Mouse (Mus musculus) olfactory bulb, adult 2 months (tissue): ENCODE data around the gene Adat3. TPM values are rescaled to one million over a fixed set of nuclear protein-coding genes. Genes with fewer than 3 reads are reported as not detected.
A peak's percentile ranks its signal among the peaks of the same experiment; 100 is the strongest.

Source experiments
- H3K27ac ChIP-seq: fragments of 200-500 bp; 2 replicates; pipeline ENCODE4 v1.5.1; 2012; ENCODE audit warnings: low read depth, low read length; ENCODE audit not compliant: insufficient read depth
- H3K4me1 ChIP-seq: fragments of 200-500 bp; 2 replicates; pipeline ENCODE4 v1.6.1; 2012; ENCODE audit warnings: low read length; ENCODE audit not compliant: control insufficient read depth, insufficient read depth
- H3K4me3 ChIP-seq: fragments of 200-500 bp; 2 replicates; pipeline ENCODE4 v1.5.1; 2012; ENCODE audit warnings: mild to moderate bottlenecking, low read depth, low read length, moderate library complexity; ENCODE audit not compliant: insufficient read depth
- CTCF ChIP-seq: fragments of 200-500 bp; IDR thresholded peaks from 2 replicates; pipeline ENCODE4 v1.5.1; 2012; ENCODE audit warnings: low read depth, mild to moderate bottlenecking, low read length, moderate library complexity; ENCODE audit not compliant: insufficient read depth
- POLR2A ChIP-seq: fragments of 200-500 bp; IDR thresholded peaks from 2 replicates; pipeline ENCODE4 v1.6.1; 2012; ENCODE audit warnings: mild to moderate bottlenecking, low read depth, low read length, moderate library complexity; ENCODE audit not compliant: insufficient read depth
- WGBS: fragments of 180-500 bp; shearing (Covaris S2); methylation state at CpG from one replicate; pipeline ENCODE4 v1.1.7; 2018; 5-methylcytosine and 5-hydroxymethylcytosine counted together
- polyA plus RNA-seq: library from polyadenylated mRNA; stranded (reverse); fragments of >200 nt; gene quantifications from 2 replicates; pipeline ENCODE4 v1.2.4, GENCODE M21; 2012; ENCODE audit warnings: low replicate concordance; ENCODE audit not compliant: missing spikeins, insufficient read depth, insufficient read length

Gene Adat3
- polyA plus RNA-seq, 1 experiment = not detected

- TF ChIP-seq CTCF = no peak
- peak overlapping the region; percentile 94 for H3K27ac ChIP-seq
- 52% methylated on average over 10 of the region's 10 CpGs for WGBS
- H3K4me1 ChIP-seq = peaks cover 78% of the 10 kb centered on the region
- H3K4me3 ChIP-seq = no peak overlapping the region
Measured at GRCm38 (mm10) chr10:80569664-80570066, 33.0 kb upstream of the Adat3 start.

GRCm38 (mm10) chr10:80570419-80570818, 32.3 kb upstream of the Adat3 start:
- no peak for TF ChIP-seq POLR2A
- TF ChIP-seq CTCF = no peak
- Histone ChIP-seq H3K27ac (peak overlapping the region; percentile 94), H3K4me1 (peaks cover 86% of the 10 kb centered on the region), H3K4me3 (peak overlapping the region; percentile 20; the same call in 1 of the 2 replicates)
- 75% methylated on average over 10 of the region's 10 CpGs for WGBS

- H3K27ac ChIP-seq = peak overlapping the region; percentile 94
- peaks cover 82% of the 10 kb centered on the region for H3K4me1 ChIP-seq
- TF ChIP-seq CTCF (no peak), POLR2A (no peak)
- peak overlapping the region; percentile 20 for H3K4me3 ChIP-seq
- WGBS = 18% methylated on average over 30 of the region's 30 CpGs
Measured at GRCm38 (mm10) chr10:80570871-80571836, 31.5 kb upstream of the Adat3 start.

GRCm38 (mm10) chr10:80572477-80572876, 30.2 kb upstream of the Adat3 start:
- no peak for TF ChIP-seq POLR2A
- no peak for TF ChIP-seq CTCF
- WGBS = 73% methylated on average over 2 of the region's 2 CpGs
- no peak overlapping the region for H3K4me3 ChIP-seq
- H3K4me1 ChIP-seq = peaks cover 72% of the 10 kb centered on the region
- H3K27ac ChIP-seq = peak overlapping the region; percentile 94

GRCm38 (mm10) chr10:80573944-80574343, 28.7 kb upstream of the Adat3 start:
- peak overlapping the region; percentile 37 for H3K4me3 ChIP-seq
- peak overlapping the region; percentile 94 for H3K27ac ChIP-seq
- peaks cover 71% of the 10 kb centered on the region for H3K4me1 ChIP-seq

GRCm38 (mm10) chr10:80574896-80575295, 27.8 kb upstream of the Adat3 start:
- peak overlapping the region; percentile 88 for H3K27ac ChIP-seq
- TF ChIP-seq POLR2A = no peak
- TF ChIP-seq CTCF = no peak
- H3K4me1 ChIP-seq = peaks cover 61% of the 10 kb centered on the region
- H3K4me3 ChIP-seq = peak overlapping the region; percentile 86
- 39% methylated on average over 3 of the region's 3 CpGs for WGBS

More at GRCm38 (mm10) chr10:80573944-80574343, 28.7 kb upstream of the Adat3 start:
- WGBS = 31% methylated on average over 9 of the region's 9 CpGs
- TF ChIP-seq POLR2A (0 out of 2 replicates have a peak, but pooled peaks have one; percentile 23), CTCF (no peak)

GRCm38 (mm10) chr10:80575925-80576324, 26.8 kb upstream of the Adat3 start:
- peak overlapping the region; percentile 88 for H3K27ac ChIP-seq
- H3K4me1 ChIP-seq = peaks cover 52% of the 10 kb centered on the region
- TF ChIP-seq POLR2A (no peak), CTCF (no peak)
- WGBS = 15% methylated on average over 17 of the region's 17 CpGs
- peak overlapping the region; percentile 86 for H3K4me3 ChIP-seq

GRCm38 (mm10) chr10:80576351-80577194, 26.1 kb upstream of the Adat3 start:
- Histone ChIP-seq H3K27ac (peak overlapping the region; percentile 88), H3K4me1 (peaks cover 45% of the 10 kb centered on the region), H3K4me3 (peak overlapping the region; percentile 86)
- TF ChIP-seq CTCF = no peak
- WGBS = under 1% methylated on average over 94 of the region's 96 CpGs

GRCm38 (mm10) chr10:80577195-80578130, 25.2 kb upstream of the Adat3 start, which contains the start of gene Klf16:
Gene Klf16 (minus strand): TSS chr10:80577321.
- TF ChIP-seq POLR2A (peak; percentile 32; the same call in 1 of the 2 replicates), CTCF (no peak)
- WGBS = under 1% methylated on average over 78 of the region's 97 CpGs
- H3K27ac ChIP-seq = peak within 1 kb of the TSS; percentile 88
- H3K4me1 ChIP-seq = peaks cover 37% of the 10 kb centered on the region
- H3K4me3 ChIP-seq = peak within 1 kb of the TSS; percentile 86
